Comparison of ENCODE assay signal across 8 mouse cellular contexts in the genomic region with DNA sequence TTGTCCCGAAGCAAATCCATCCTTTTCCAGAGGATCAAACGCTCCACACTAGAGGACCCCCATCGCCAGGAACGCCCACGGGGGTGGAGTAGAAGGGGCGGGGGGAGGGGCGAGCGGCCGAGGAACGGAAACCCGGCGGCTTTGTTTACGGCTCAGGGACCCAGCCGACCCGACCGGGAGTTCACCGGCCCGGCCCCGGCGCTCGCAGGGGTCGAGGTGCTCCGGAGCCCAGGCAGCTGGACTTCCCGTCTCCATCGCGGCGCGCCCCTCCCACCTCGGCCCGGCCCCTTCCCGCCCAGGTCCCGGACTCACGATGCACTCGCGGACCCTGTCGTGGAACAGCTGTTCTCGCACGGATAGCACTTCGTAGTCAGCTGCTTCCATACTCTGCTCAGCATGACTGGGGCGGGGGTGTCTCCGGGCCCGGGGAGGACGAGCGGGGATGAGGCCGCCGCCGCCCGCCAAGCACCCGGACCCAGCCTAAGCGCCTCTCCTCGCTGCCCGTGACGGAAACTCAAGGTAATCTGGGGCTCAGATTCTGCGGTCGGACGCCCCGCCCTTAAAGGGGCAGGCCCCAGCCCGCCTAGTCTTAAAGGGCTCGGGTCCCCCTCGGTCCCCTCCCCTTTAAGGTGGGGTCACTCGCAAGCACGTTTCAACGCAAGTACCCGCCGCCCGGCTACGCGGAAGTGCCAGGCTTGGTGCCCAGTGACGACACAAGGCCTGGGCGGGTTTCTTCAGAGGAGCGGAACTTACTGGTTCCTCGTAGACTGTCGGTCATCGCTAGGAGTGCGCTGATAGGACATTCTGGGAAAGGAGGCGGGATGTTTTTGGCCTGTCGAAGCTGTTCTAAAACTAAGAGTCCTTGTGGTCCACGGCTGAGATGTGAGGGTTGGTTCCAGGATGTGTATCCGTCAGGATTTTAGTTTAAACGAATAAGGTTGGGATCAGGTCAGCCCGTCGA. TPM values are rescaled to one million over a fixed set of nuclear protein-coding genes. Genes with fewer than 3 reads are reported as not detected.
DNase-seq lines count a peak whose midpoint lies in the region; ATAC-seq lines count a peak whose summit lies in the region.

A gene (minus strand): TSS at position 694 of the 961 bp plus-strand sequence.

- peak; percentile 100 for DNase-seq in Muller cell, postnatal 12 days (ENCODE audit: inconsistent ontology term)
- DNase-seq in cerebellum, adult 9-11 months: peak; percentile 99
- DNase-seq in frontal cortex, adult 2 months (ENCODE audit: extremely low spot score in 1 of 2, low spot score in 1 of 2): peak; percentile 99
- DNase-seq in hindbrain, embryonic 11.5 days (ENCODE audit: low spot score): peak; percentile 98
- peak; percentile 98 to 99 for DNase-seq in layer of hippocampus, postnatal 10 days (ENCODE audit: low spot score in 2 of 2)
- DNase-seq in lung, postnatal 10 days: peak; percentile 100
- DNase-seq in ovary, postnatal 36 days (ENCODE audit: low spot score): peak; percentile 99
- peak; percentile 99 for DNase-seq in thymus, postnatal 25 days

- H3K9ac ChIP-seq in hindbrain, embryonic 11.5 days (ENCODE audit: low read depth, low read length): peak within 1 kb of the TSS; percentile 79

- H3K36me3 ChIP-seq in hindbrain, embryonic 11.5 days (ENCODE audit: control insufficient read depth, insufficient read depth, low read length): peaks cover 4% of the 10 kb centered on the region; the same call in 1 of the 2 replicates

- peak; percentile 99 for ATAC-seq in hindbrain, embryonic 11.5 days (ENCODE audit: low FRiP score)

- H3K4me1 ChIP-seq in hindbrain, embryonic 11.5 days (replicated peaks; ENCODE audit: control insufficient read depth, insufficient read depth, low read length): peaks cover 6% of the 10 kb centered on the region; the same call in 1 of the 2 replicates

- peak within 1 kb of the TSS; percentile 80 for H3K4me3 ChIP-seq in hindbrain, embryonic 11.5 days (ENCODE audit: low read depth, low read length)

- peak within 1 kb of the TSS; percentile 69 for H3K4me2 ChIP-seq in hindbrain, embryonic 11.5 days (replicated peaks; ENCODE audit: low read depth, low read length)

- no peaks in the 10 kb centered on the region for H3K27me3 ChIP-seq in hindbrain, embryonic 11.5 days (ENCODE audit: control insufficient read depth, insufficient read depth, low read length)

- WGBS in hindbrain, embryonic 11.5 days: under 1% methylated on average over 81 of the region's 82 CpGs

- H3K27ac ChIP-seq in hindbrain, embryonic 11.5 days (ENCODE audit: low read depth, low read length): peak within 1 kb of the TSS; percentile 93

- H3K9me3 ChIP-seq in hindbrain, embryonic 11.5 days (ENCODE audit: control insufficient read depth, low read length): no peaks in the 10 kb centered on the region

RNA-seq across cellular contexts. Expression of the gene that starts here (rescaled TPM):
- polyA plus RNA-seq in frontal cortex, adult 2 months (2012; rRNA removed): 30.5 and 33.6 TPM in 2 replicates
- 9.4 and 13.4 TPM in 2 replicates for polyA plus RNA-seq in hindbrain, embryonic 11.5 days (2014; fragmentation: Nextera tagmentation; extraction: Ambion mirVana)
- 10 to 100 TPM; 17.2 to 27.3 TPM for total RNA-seq in layer of hippocampus, postnatal 10 days (2021)

Comparison
In these comparisons a context has a peak if more than half of its experiments do, and no peak if none do; other contexts are left out.
1. Peak in every context shown above with its lines: DNase-seq, ATAC-seq, H3K4me3 ChIP-seq and H3K27ac ChIP-seq.